Mouse (Mus musculus): ENCODE measurements around the gene Mrvi1.
A peak's percentile ranks its signal among the peaks of the same experiment; 100 is the strongest.

Gene Mrvi1

GRCm38 (mm10) chr7:111014893-111015292, 32.6 kb upstream of the Mrvi1 start:
- H3K4me3 ChIP-seq (replicated peaks; ENCODE audit: low read length) = no peak overlapping the region
- TF ChIP-seq NANOG (IDR thresholded peaks at IDR 0.05; ENCODE audit: borderline replicate concordance, low read length) = no peak
- TF ChIP-seq POU5F1 (IDR thresholded peaks at IDR 0.05; ENCODE audit: borderline replicate concordance, low read length) = no peak
- TF ChIP-seq CTCF (conservative IDR thresholded peaks at IDR 0.05; ENCODE audit: low read length) = peak; percentile 82
- no peaks in the 10 kb centered on the region for H3K36me3 ChIP-seq (ENCODE audit: insufficient read depth, low read length)
- H3K27me3 ChIP-seq (ENCODE audit: insufficient read depth, low read length) = no peaks in the 10 kb centered on the region
- H3K4me1 ChIP-seq (replicated peaks; ENCODE audit: low read depth, low read length) = no peaks in the 10 kb centered on the region
- peaks cover 26% of the 10 kb centered on the region for H3K9me3 ChIP-seq (ENCODE audit: low read length)

- TF ChIP-seq POU5F1 (IDR thresholded peaks at IDR 0.05; ENCODE audit: borderline replicate concordance, low read length) = no peak
- no peak for TF ChIP-seq CTCF (conservative IDR thresholded peaks at IDR 0.05; ENCODE audit: low read length)
- TF ChIP-seq NANOG (IDR thresholded peaks at IDR 0.05; ENCODE audit: borderline replicate concordance, low read length) = no peak
- H3K27me3 ChIP-seq (ENCODE audit: insufficient read depth, low read length) = no peaks in the 10 kb centered on the region
- peaks cover 26% of the 10 kb centered on the region for H3K9me3 ChIP-seq (ENCODE audit: low read length)
- H3K4me3 ChIP-seq (replicated peaks; ENCODE audit: low read length) = no peak overlapping the region
- H3K4me1 ChIP-seq (replicated peaks; ENCODE audit: low read depth, low read length) = no peaks in the 10 kb centered on the region
- H3K36me3 ChIP-seq (ENCODE audit: insufficient read depth, low read length) = no peaks in the 10 kb centered on the region
Measured at GRCm38 (mm10) chr7:111014039-111014605, 31.9 kb upstream of the Mrvi1 start.

- peaks cover 31% of the 10 kb centered on the region for H3K9me3 ChIP-seq (ENCODE audit: low read length)
- no peaks in the 10 kb centered on the region for H3K27me3 ChIP-seq (ENCODE audit: insufficient read depth, low read length)
- no peaks in the 10 kb centered on the region for H3K4me1 ChIP-seq (replicated peaks; ENCODE audit: low read depth, low read length)
- H3K36me3 ChIP-seq (ENCODE audit: insufficient read depth, low read length) = no peaks in the 10 kb centered on the region
- TF ChIP-seq NANOG (IDR thresholded peaks at IDR 0.05; ENCODE audit: borderline replicate concordance, low read length) (no peak), POU5F1 (IDR thresholded peaks at IDR 0.05; ENCODE audit: borderline replicate concordance, low read length) (no peak), CTCF (conservative IDR thresholded peaks at IDR 0.05; ENCODE audit: low read length) (no peak)
- no peak overlapping the region for H3K4me3 ChIP-seq (replicated peaks; ENCODE audit: low read length)
Measured at GRCm38 (mm10) chr7:111004136-111004840, 22.0 kb upstream of the Mrvi1 start.

- no peaks in the 10 kb centered on the region for H3K4me1 ChIP-seq (replicated peaks; ENCODE audit: low read depth, low read length)
- no peak for TF ChIP-seq NANOG (IDR thresholded peaks at IDR 0.05; ENCODE audit: borderline replicate concordance, low read length)
- TF ChIP-seq CTCF (conservative IDR thresholded peaks at IDR 0.05; ENCODE audit: low read length) = no peak
- TF ChIP-seq POU5F1 (IDR thresholded peaks at IDR 0.05; ENCODE audit: borderline replicate concordance, low read length) = no peak
Measured at GRCm38 (mm10) chr7:110998887-110999827, 16.9 kb upstream of the Mrvi1 start.

GRCm38 (mm10) chr7:110991221-110991494, 8.9 kb upstream of the Mrvi1 start:
- no peak for TF ChIP-seq POU5F1 (IDR thresholded peaks at IDR 0.05; ENCODE audit: borderline replicate concordance, low read length)
- no peak for TF ChIP-seq NANOG (IDR thresholded peaks at IDR 0.05; ENCODE audit: borderline replicate concordance, low read length)
- no peak for TF ChIP-seq CTCF (conservative IDR thresholded peaks at IDR 0.05; ENCODE audit: low read length)
- Histone ChIP-seq H3K4me1 (replicated peaks; ENCODE audit: low read depth, low read length) (no peaks in the 10 kb centered on the region), H3K27me3 (ENCODE audit: insufficient read depth, low read length) (no peaks in the 10 kb centered on the region), H3K4me3 (replicated peaks; ENCODE audit: low read length) (no peak overlapping the region), H3K36me3 (ENCODE audit: insufficient read depth, low read length) (no peaks in the 10 kb centered on the region), H3K9me3 (ENCODE audit: low read length) (no peaks in the 10 kb centered on the region)

More at GRCm38 (mm10) chr7:110998887-110999827, 16.9 kb upstream of the Mrvi1 start:
- Histone ChIP-seq H3K27me3 (ENCODE audit: insufficient read depth, low read length) (no peaks in the 10 kb centered on the region), H3K9me3 (ENCODE audit: low read length) (peaks cover 12% of the 10 kb centered on the region), H3K4me3 (replicated peaks; ENCODE audit: low read length) (no peak overlapping the region), H3K36me3 (ENCODE audit: insufficient read depth, low read length) (no peaks in the 10 kb centered on the region)

GRCm38 (mm10) chr7:110990356-110991220, 8.3 kb upstream of the Mrvi1 start:
- H3K36me3 ChIP-seq (ENCODE audit: insufficient read depth, low read length) = no peaks in the 10 kb centered on the region
- H3K27me3 ChIP-seq (ENCODE audit: insufficient read depth, low read length) = no peaks in the 10 kb centered on the region
- no peak overlapping the region for H3K4me3 ChIP-seq (replicated peaks; ENCODE audit: low read length)
- no peaks in the 10 kb centered on the region for H3K4me1 ChIP-seq (replicated peaks; ENCODE audit: low read depth, low read length)
- no peak for TF ChIP-seq POU5F1 (IDR thresholded peaks at IDR 0.05; ENCODE audit: borderline replicate concordance, low read length)
- TF ChIP-seq NANOG (IDR thresholded peaks at IDR 0.05; ENCODE audit: borderline replicate concordance, low read length) = no peak
- no peak for TF ChIP-seq CTCF (conservative IDR thresholded peaks at IDR 0.05; ENCODE audit: low read length)
- H3K9me3 ChIP-seq (ENCODE audit: low read length) = no peaks in the 10 kb centered on the region

GRCm38 (mm10) chr7:110989286-110989879, 7.1 kb upstream of the Mrvi1 start:
- H3K9me3 ChIP-seq (ENCODE audit: low read length) = no peaks in the 10 kb centered on the region
- H3K4me1 ChIP-seq (replicated peaks; ENCODE audit: low read depth, low read length) = no peaks in the 10 kb centered on the region
- TF ChIP-seq NANOG (IDR thresholded peaks at IDR 0.05; ENCODE audit: borderline replicate concordance, low read length) (no peak), POU5F1 (IDR thresholded peaks at IDR 0.05; ENCODE audit: borderline replicate concordance, low read length) (no peak), CTCF (conservative IDR thresholded peaks at IDR 0.05; ENCODE audit: low read length) (no peak)
- H3K4me3 ChIP-seq (replicated peaks; ENCODE audit: low read length) = no peak overlapping the region
- no peaks in the 10 kb centered on the region for H3K36me3 ChIP-seq (ENCODE audit: insufficient read depth, low read length)
- no peaks in the 10 kb centered on the region for H3K27me3 ChIP-seq (ENCODE audit: insufficient read depth, low read length)

Data from E14TG2a.4 (cell line).